Mouse (Mus musculus) cerebellum, adult 2 months (tissue): ENCODE data around the gene R3hdml. TPM values are rescaled to one million over a fixed set of nuclear protein-coding genes. Genes with fewer than 3 reads are reported as not detected.
"Not testable (repeated sequence)": the region's sequence is repeated elsewhere in the genome, so short reads cannot be mapped to it uniquely, and the experiment has no call there.

Source experiments
- DNase-seq, 2 experiments: peaks; one replicate each; pipeline ENCODE4 v3.0.0; 2021
- H3K27ac ChIP-seq: fragments of 200-500 bp; 2 replicates; pipeline ENCODE4 v1.5.1; 2012; ENCODE audit warnings: low read length, control low read depth, inconsistent platforms; ENCODE audit not compliant: insufficient read depth
- H3K27me3 ChIP-seq: fragments of 200-500 bp; 2 replicates; pipeline ENCODE4 v1.6.1; 2012; ENCODE audit warnings: inconsistent platforms, mild to moderate bottlenecking, low read length, moderate library complexity; ENCODE audit not compliant: control insufficient read depth, insufficient read depth
- H3K4me1 ChIP-seq: fragments of 200-500 bp; 2 replicates; pipeline ENCODE4 v1.6.1; 2011; ENCODE audit warnings: low read length; ENCODE audit not compliant: control insufficient read depth, insufficient read depth
- H3K4me3 ChIP-seq: fragments of 200-500 bp; replicated peaks from 2 replicates; pipeline ENCODE3; 2011; ENCODE audit warnings: mild to moderate bottlenecking, low read depth, low read length, control low read depth; ENCODE audit not compliant: insufficient read depth
- CTCF ChIP-seq: fragments of 200-500 bp; IDR thresholded peaks from 2 replicates; pipeline ENCODE4 v1.5.1; 2011; ENCODE audit warnings: low read depth, mild to moderate bottlenecking, control low read depth, low read length, moderate library complexity, borderline replicate concordance; ENCODE audit not compliant: insufficient read depth
- POLR2A ChIP-seq: fragments of 200-500 bp; IDR thresholded peaks from 2 replicates; pipeline ENCODE4 v1.6.1; 2011; ENCODE audit warnings: low read length, control low read depth, borderline replicate concordance; ENCODE audit not compliant: insufficient read depth
- WGBS: fragments of 180-500 bp; shearing (Covaris S2); methylation state at CpG from one replicate; pipeline ENCODE4 v1.1.7; 2018; 5-methylcytosine and 5-hydroxymethylcytosine counted together
- polyA plus RNA-seq: library from polyadenylated mRNA; depleted of rRNA; stranded (reverse); fragments of >200 nt; gene quantifications from 2 replicates; pipeline ENCODE4 v1.2.3, GENCODE M21; 2012

The R3hdml gene
- polyA plus RNA-seq, 1 experiment = not detected

- H3K4me3 ChIP-seq = peak overlapping the region; percentile 59
- WGBS = 27% methylated on average over 27 of the region's 27 CpGs
- no peaks in the 10 kb centered on the region for H3K27me3 ChIP-seq
- peaks cover 14% of the 10 kb centered on the region for H3K4me1 ChIP-seq
- H3K27ac ChIP-seq = peak overlapping the region; percentile 66
- DNase-seq = peak; percentile 56 to 58
- TF ChIP-seq POLR2A = 0 out of 2 replicates have a peak, but pooled peaks have one; percentile 32
- TF ChIP-seq CTCF = no peak
Observed at GRCm38 (mm10) chr2:163458539-163459265, 33.4 kb upstream of the R3hdml start.

- Histone ChIP-seq H3K4me3 (peak overlapping the region; percentile 59), H3K27ac (peak overlapping the region; percentile 66), H3K4me1 (peaks cover 20% of the 10 kb centered on the region), H3K27me3 (no peaks in the 10 kb centered on the region)
- 48% methylated on average over 10 of the region's 10 CpGs for WGBS
- DNase-seq = peak in 1 of 2 experiments; percentile 1
- TF ChIP-seq POLR2A = no peak
Observed at GRCm38 (mm10) chr2:163459380-163459779, 32.7 kb upstream of the R3hdml start.

- Histone ChIP-seq H3K27ac (no peak overlapping the region), H3K27me3 (no peaks in the 10 kb centered on the region), H3K4me3 (no peak overlapping the region), H3K4me1 (peaks cover 24% of the 10 kb centered on the region)
- WGBS = 91% methylated on average over 8 of the region's 8 CpGs
- peak; percentile 1 to 7 for DNase-seq
- no peak for TF ChIP-seq CTCF
- no peak for TF ChIP-seq POLR2A
Observed at GRCm38 (mm10) chr2:163460622-163461021, 31.5 kb upstream of the R3hdml start.

DNA sequence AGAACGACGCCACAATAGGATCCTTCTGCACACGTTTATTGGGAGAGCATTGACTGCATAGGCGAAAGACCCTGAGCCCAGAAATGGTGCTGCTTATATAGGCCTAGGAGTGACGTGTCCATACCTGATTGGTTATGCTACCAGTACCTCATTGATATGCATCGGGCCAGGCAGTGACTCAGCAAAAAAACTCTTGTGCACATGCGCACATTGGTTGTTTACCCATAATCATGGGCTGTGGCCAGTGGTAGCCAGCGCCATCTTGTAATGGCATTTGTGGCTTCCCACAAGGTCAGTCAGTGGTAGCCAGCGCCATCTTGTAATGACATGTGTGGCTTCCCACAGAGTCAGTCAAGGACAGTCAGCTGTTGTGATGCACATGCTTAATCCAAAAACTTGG, 30.8 kb upstream of the R3hdml start:
- not testable (repeated sequence) for H3K27me3 ChIP-seq, H3K4me3 ChIP-seq, H3K27ac ChIP-seq
- 97% methylated on average over 9 of the region's 9 CpGs for WGBS
- peaks cover 24% of the 10 kb centered on the region for H3K4me1 ChIP-seq
- DNase-seq = peak in 1 of 2 experiments; percentile 2

DNA sequence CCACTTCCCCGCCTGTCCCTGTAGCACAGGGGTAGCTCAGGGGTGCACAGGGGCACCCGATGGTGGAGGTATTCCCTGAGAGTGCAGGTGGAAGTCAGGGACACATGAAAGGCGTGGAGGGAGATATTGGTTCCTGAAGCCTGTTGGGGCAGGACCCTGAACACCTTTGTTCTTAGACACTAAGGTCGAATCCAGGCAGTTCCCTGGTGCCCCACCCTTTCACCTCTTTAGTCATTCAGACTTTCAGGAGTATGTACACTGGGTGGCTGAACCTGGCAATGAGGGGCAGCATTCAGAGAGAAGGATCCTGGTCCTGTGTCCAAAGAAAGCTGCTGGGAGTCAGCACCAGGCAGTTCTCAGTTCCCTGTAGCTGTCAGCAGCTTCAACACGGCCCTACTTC, 29.7 kb upstream of the R3hdml start:
- Histone ChIP-seq H3K27ac (no peak overlapping the region), H3K4me3 (no peak overlapping the region), H3K27me3 (no peaks in the 10 kb centered on the region), H3K4me1 (peaks cover 24% of the 10 kb centered on the region)
- no peak for DNase-seq
- no peak for TF ChIP-seq POLR2A
- TF ChIP-seq CTCF = no peak
- 87% methylated on average over 5 of the region's 5 CpGs for WGBS

GRCm38 (mm10) chr2:163462801-163463200, 29.3 kb upstream of the R3hdml start:
- DNase-seq = no peak
- TF ChIP-seq POLR2A (no peak), CTCF (no peak)
- H3K4me1 ChIP-seq = peaks cover 24% of the 10 kb centered on the region
- H3K27ac ChIP-seq = no peak overlapping the region
- H3K4me3 ChIP-seq = no peak overlapping the region
- WGBS = 86% methylated on average over 11 of the region's 11 CpGs
- no peaks in the 10 kb centered on the region for H3K27me3 ChIP-seq

DNA sequence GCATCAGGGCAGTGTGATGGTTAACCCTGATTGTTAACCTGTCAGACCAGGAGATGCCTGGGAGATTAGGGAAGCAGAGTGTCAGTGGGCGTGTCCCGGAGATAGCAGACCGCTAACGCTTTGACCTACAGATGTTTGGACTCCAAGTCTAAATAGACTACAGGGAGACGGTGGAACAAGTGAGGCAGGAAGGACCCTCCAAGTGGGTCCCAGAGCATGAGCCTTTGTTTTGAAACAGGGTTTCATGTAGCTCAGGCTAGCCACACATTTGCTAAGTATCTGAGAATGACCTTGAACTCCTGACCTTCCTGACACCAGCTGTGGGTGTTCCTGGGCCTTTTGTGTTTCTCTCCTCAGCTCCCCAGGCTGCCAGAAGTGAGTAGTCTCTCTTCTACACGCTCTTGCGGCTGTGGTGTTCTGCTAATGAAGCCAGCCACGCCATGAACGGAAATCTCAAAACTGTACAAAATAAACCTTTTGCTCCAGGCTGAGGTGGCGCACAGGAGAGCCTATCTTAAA, 28.8 kb upstream of the R3hdml start:
- no peak for TF ChIP-seq CTCF
- no peak for TF ChIP-seq POLR2A

GRCm38 (mm10) chr2:163463998-163464397, 28.1 kb upstream of the R3hdml start:
- peaks cover 19% of the 10 kb centered on the region for H3K4me1 ChIP-seq
- H3K27ac ChIP-seq = no peak overlapping the region
- TF ChIP-seq CTCF (no peak), POLR2A (no peak)
- 17% methylated on average over 4 of the region's 4 CpGs for WGBS
- H3K27me3 ChIP-seq = no peaks in the 10 kb centered on the region
- no peak overlapping the region for H3K4me3 ChIP-seq
- peak; percentile 43 to 47 for DNase-seq

More for the DNA sequence above, 28.8 kb upstream of the R3hdml start:
- DNase-seq = no peak
- H3K27ac ChIP-seq = no peak overlapping the region
- H3K4me1 ChIP-seq = peaks cover 21% of the 10 kb centered on the region
- H3K4me3 ChIP-seq = no peak overlapping the region
- 79% methylated on average over 10 of the region's 10 CpGs for WGBS
- no peaks in the 10 kb centered on the region for H3K27me3 ChIP-seq
